In the genomic region with DNA sequence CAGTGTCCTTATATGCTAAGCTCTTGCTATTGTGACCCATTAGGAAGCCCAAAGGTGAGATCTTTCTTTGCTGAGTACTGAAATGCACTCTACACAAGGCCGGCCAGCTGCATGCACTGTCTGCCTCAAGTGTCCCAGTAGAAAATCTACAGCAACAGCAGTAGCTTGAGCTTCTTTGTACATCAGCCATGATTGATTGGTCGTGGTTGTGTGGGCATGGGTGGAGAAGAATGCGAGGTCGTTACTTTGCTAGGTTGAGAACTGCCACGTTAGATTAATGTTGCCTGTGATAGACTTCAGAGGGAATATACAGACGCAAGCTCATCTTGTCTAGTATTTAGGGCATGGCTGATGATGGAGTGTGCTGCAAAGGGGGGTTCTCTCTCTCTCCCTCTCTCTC, we compare ENCODE assay signal across 25 mouse cellular contexts.
DNase-seq lines count a peak whose midpoint lies in the region; ATAC-seq lines count a peak whose summit lies in the region.
"Had no signal": no experiment of that assay in that cellular context is flagged by ENCODE, and none has a peak within 500 bp of the region (broad histone marks: within the 10 kb centered on the region; RNA-seq: fewer than 3 reads in every experiment).

No protein-coding gene starts in this region.

- H3K27ac ChIP-seq in hindbrain, embryonic 15.5 days (replicated peaks) = no peak overlapping the region
- no peak overlapping the region for H3K27ac ChIP-seq in hindbrain, embryonic 13.5 days
- H3K27ac ChIP-seq in neural tube, embryonic 15.5 days (replicated peaks) = no peak overlapping the region
- no peak overlapping the region for H3K27ac ChIP-seq in neural tube, embryonic 11.5 days (ENCODE audit: low read depth, low read length)
- no peak overlapping the region for H3K27ac ChIP-seq in forebrain, embryonic 13.5 days
- H3K27ac ChIP-seq: embryonic facial prominence, embryonic 12.5 days; heart, embryonic 15.5 days; limb, embryonic 12.5 days had no signal

- no peaks in the 10 kb centered on the region for H3K9me3 ChIP-seq in hindbrain, embryonic 15.5 days
- H3K9me3 ChIP-seq in hindbrain, embryonic 13.5 days = no peaks in the 10 kb centered on the region
- H3K9me3 ChIP-seq in neural tube, embryonic 15.5 days (replicated peaks) = no peaks in the 10 kb centered on the region
- H3K9me3 ChIP-seq in neural tube, embryonic 11.5 days (ENCODE audit: control insufficient read depth, low read length) = no peaks in the 10 kb centered on the region
- no peaks in the 10 kb centered on the region for H3K9me3 ChIP-seq in forebrain, embryonic 13.5 days (replicated peaks)
- H3K9me3 ChIP-seq: embryonic facial prominence, embryonic 12.5 days; heart, embryonic 15.5 days; limb, embryonic 12.5 days had no signal

- H3K4me1 ChIP-seq in hindbrain, embryonic 15.5 days (replicated peaks) = no peaks in the 10 kb centered on the region
- H3K4me1 ChIP-seq in hindbrain, embryonic 13.5 days (replicated peaks) = no peaks in the 10 kb centered on the region
- H3K4me1 ChIP-seq in neural tube, embryonic 15.5 days = no peaks in the 10 kb centered on the region
- H3K4me1 ChIP-seq in neural tube, embryonic 11.5 days (ENCODE audit: control insufficient read depth, insufficient read depth, low read length) = no peaks in the 10 kb centered on the region
- no peaks in the 10 kb centered on the region for H3K4me1 ChIP-seq in forebrain, embryonic 13.5 days
- H3K4me1 ChIP-seq: embryonic facial prominence, embryonic 12.5 days; heart, embryonic 15.5 days; limb, embryonic 12.5 days had no signal

- no peak overlapping the region for H3K4me3 ChIP-seq in hindbrain, embryonic 15.5 days
- no peak overlapping the region for H3K4me3 ChIP-seq in hindbrain, embryonic 13.5 days
- no peak overlapping the region for H3K4me3 ChIP-seq in neural tube, embryonic 15.5 days (replicated peaks)
- H3K4me3 ChIP-seq in neural tube, embryonic 11.5 days (ENCODE audit: low read depth, low read length) = no peak overlapping the region
- H3K4me3 ChIP-seq in forebrain, embryonic 13.5 days = no peak overlapping the region
- H3K4me3 ChIP-seq: embryonic facial prominence, embryonic 12.5 days; heart, embryonic 15.5 days; limb, embryonic 12.5 days; myocyte had no signal

- no peak overlapping the region for H3K4me2 ChIP-seq in hindbrain, embryonic 15.5 days
- H3K4me2 ChIP-seq in hindbrain, embryonic 13.5 days = no peak overlapping the region
- H3K4me2 ChIP-seq in neural tube, embryonic 15.5 days = no peak overlapping the region
- no peak overlapping the region for H3K4me2 ChIP-seq in neural tube, embryonic 11.5 days (ENCODE audit: low read depth)
- H3K4me2 ChIP-seq in forebrain, embryonic 13.5 days = no peak overlapping the region
- H3K4me2 ChIP-seq: embryonic facial prominence, embryonic 12.5 days; heart, embryonic 15.5 days; limb, embryonic 12.5 days; liver, embryonic 11.5 days had no signal

- 35% methylated on average over 6 of the region's 6 CpGs for WGBS in hindbrain, embryonic 15.5 days
- WGBS in hindbrain, embryonic 13.5 days = 46% methylated on average over 6 of the region's 6 CpGs
- 29% methylated on average over 6 of the region's 6 CpGs for WGBS in neural tube, embryonic 15.5 days
- WGBS in neural tube, embryonic 11.5 days = 43% methylated on average over 6 of the region's 6 CpGs
- WGBS in forebrain, embryonic 13.5 days = 81% methylated on average over 6 of the region's 6 CpGs

- DNase-seq in neural tube, embryonic 10.5 days (ENCODE audit: extremely low spot score, low spot score) = peak; percentile 23
- DNase-seq in embryo, embryonic 11 days = peak; percentile 34
- DNase-seq in neural tube, embryonic 11.5 days (ENCODE audit: low spot score) = peak; percentile 33
- no peak for DNase-seq in urinary bladder, postnatal 4 days (ENCODE audit: low spot score in 2 of 2)
- DNase-seq: cerebellum, adult 8-10 months; cerebellum, postnatal 36 days; heart, postnatal 4 days; kidney, adult 18-20 months; kidney, postnatal 25 days; liver, postnatal 0 days; lung, postnatal 10 days; midbrain, embryonic 14.5 days; right cerebral cortex, postnatal 25 days; thymus, postnatal 14 days had no signal

- H3K36me3 ChIP-seq in hindbrain, embryonic 15.5 days = no peaks in the 10 kb centered on the region
- no peaks in the 10 kb centered on the region for H3K36me3 ChIP-seq in hindbrain, embryonic 13.5 days
- no peaks in the 10 kb centered on the region for H3K36me3 ChIP-seq in neural tube, embryonic 15.5 days
- H3K36me3 ChIP-seq in neural tube, embryonic 11.5 days (ENCODE audit: control insufficient read depth, insufficient read depth, low read length) = no peaks in the 10 kb centered on the region
- no peaks in the 10 kb centered on the region for H3K36me3 ChIP-seq in forebrain, embryonic 13.5 days (ENCODE audit: poor library complexity, severe bottlenecking)
- H3K36me3 ChIP-seq: embryonic facial prominence, embryonic 12.5 days; heart, embryonic 15.5 days; limb, embryonic 12.5 days had no signal

- 0 out of 2 replicates have a peak, but pooled peaks have one; percentile 23 for ATAC-seq in hindbrain, embryonic 15.5 days (ENCODE audit: low FRiP score, low read depth)
- ATAC-seq in hindbrain, embryonic 13.5 days (ENCODE audit: low FRiP score) = no peak
- ATAC-seq in neural tube, embryonic 15.5 days (ENCODE audit: low FRiP score) = no peak
- ATAC-seq in neural tube, embryonic 11.5 days (ENCODE audit: insufficient read depth, low FRiP score, low TSS enrichment) = peak; percentile 75
- no peak for ATAC-seq in forebrain, embryonic 13.5 days
- ATAC-seq: activated CD4-positive, CD25-positive, alpha-beta regulatory T cell, adult 4 months; inflammation-experienced regulatory T-cells, adult 6 months; liver, postnatal 0 days had no signal

- H3K9ac ChIP-seq in hindbrain, embryonic 15.5 days = no peak overlapping the region
- H3K9ac ChIP-seq in hindbrain, embryonic 13.5 days = no peak overlapping the region
- H3K9ac ChIP-seq in neural tube, embryonic 15.5 days (replicated peaks) = no peak overlapping the region
- H3K9ac ChIP-seq in neural tube, embryonic 11.5 days (ENCODE audit: low read length) = no peak overlapping the region
- no peak overlapping the region for H3K9ac ChIP-seq in forebrain, embryonic 13.5 days
- H3K9ac ChIP-seq: embryonic facial prominence, embryonic 12.5 days; heart, embryonic 15.5 days; limb, embryonic 12.5 days; liver, postnatal 0 days had no signal

- no peaks in the 10 kb centered on the region for H3K27me3 ChIP-seq in hindbrain, embryonic 15.5 days
- H3K27me3 ChIP-seq in hindbrain, embryonic 13.5 days = no peaks in the 10 kb centered on the region
- H3K27me3 ChIP-seq in neural tube, embryonic 15.5 days (replicated peaks) = no peaks in the 10 kb centered on the region
- no peaks in the 10 kb centered on the region for H3K27me3 ChIP-seq in neural tube, embryonic 11.5 days (ENCODE audit: control insufficient read depth, insufficient read depth, low read length)
- no peaks in the 10 kb centered on the region for H3K27me3 ChIP-seq in forebrain, embryonic 13.5 days
- H3K27me3 ChIP-seq: embryonic facial prominence, embryonic 12.5 days; heart, embryonic 15.5 days; limb, embryonic 12.5 days had no signal

Comparison
In these comparisons a context has a peak if more than half of its experiments do, and no peak if none do; other contexts are left out.
1. ATAC-seq: peak in hindbrain, embryonic 15.5 days (single experiment) and neural tube, embryonic 11.5 days (single experiment); none in hindbrain, embryonic 13.5 days (single experiment), neural tube, embryonic 15.5 days (single experiment) and forebrain, embryonic 13.5 days (single experiment).
2. DNase-seq: peak in neural tube, embryonic 10.5 days (single experiment), embryo, embryonic 11 days (single experiment) and neural tube, embryonic 11.5 days (single experiment); none in urinary bladder, postnatal 4 days (0 of 2).